Mouse (Mus musculus) ES-CJ7 (cell line): ENCODE data around the gene Draxin.
"Not testable (repeated sequence)": the region's sequence is repeated elsewhere in the genome, so short reads cannot be mapped to it uniquely, and the experiment has no call there.

ENCODE experiments used
- DNase-seq: peaks from one replicate; pipeline ENCODE4 v3.0.0; 2011; ENCODE audit warnings: low read depth, low spot score

Draxin gene

GRCm38 (mm10) chr4:148151267-148152168 is 21.0 kb upstream of the Draxin start, which contains the start of gene Fbxo6:
Fbxo6 (minus strand) TSS chr4:148152140.
- peak; percentile 94 for DNase-seq

- no peak for DNase-seq
These were observed 20.4 kb upstream of the Draxin start for GRCm38 (mm10) chr4:148150953-148151266.

- DNase-seq, result no peak
These were observed 19.7 kb upstream of the Draxin start for GRCm38 (mm10) chr4:148150242-148150641.

GRCm38 (mm10) chr4:148149540-148149939 is 19.0 kb upstream of the Draxin start:
- DNase-seq, result peak; percentile 72

GRCm38 (mm10) chr4:148147714-148148113 is 17.2 kb upstream of the Draxin start:
- DNase-seq, result no peak

- no peak for DNase-seq
These were observed 13.2 kb upstream of the Draxin start for GRCm38 (mm10) chr4:148143721-148144120.

GRCm38 (mm10) chr4:148140098-148141011 is 9.9 kb upstream of the Draxin start:
- DNase-seq, result peak; percentile 93

GRCm38 (mm10) chr4:148139767-148140097 is 9.2 kb upstream of the Draxin start:
- no peak for DNase-seq

GRCm38 (mm10) chr4:148137503-148137902 is 7.0 kb upstream of the Draxin start:
- DNase-seq, result no peak

GRCm38 (mm10) chr4:148134988-148135387 is 4.5 kb upstream of the Draxin start:
- DNase-seq, result no peak

- DNase-seq, result no peak
These were observed 1.1 kb upstream of the Draxin start for GRCm38 (mm10) chr4:148131497-148132081.

GRCm38 (mm10) chr4:148130133-148130532 is 365 bp downstream of the Draxin start, which contains the start of gene Mad2l2:
Mad2l2 (plus strand) TSS chr4:148130384.
- no peak for DNase-seq

- no peak for DNase-seq
These were observed 1.8 kb downstream of the Draxin start for GRCm38 (mm10) chr4:148128672-148129071.

- no peak for DNase-seq
These were observed 2.3 kb downstream of the Draxin start for GRCm38 (mm10) chr4:148128241-148128640.

- DNase-seq, result no peak
These were observed 7.8 kb downstream of the Draxin start for GRCm38 (mm10) chr4:148122694-148123066.

GRCm38 (mm10) chr4:148121982-148122693 is 8.4 kb downstream of the Draxin start:
- DNase-seq, result peak; percentile 78

- no peak for DNase-seq
These were observed 9.1 kb downstream of the Draxin start for GRCm38 (mm10) chr4:148121362-148121761.

GRCm38 (mm10) chr4:148120555-148120954 is 9.9 kb downstream of the Draxin start:
- no peak for DNase-seq

- DNase-seq, result not testable (repeated sequence)
These were observed 10.9 kb downstream of the Draxin start for GRCm38 (mm10) chr4:148119578-148119977.

GRCm38 (mm10) chr4:148117392-148117791 is 13.1 kb downstream of the Draxin start:
- peak; percentile 68 for DNase-seq

GRCm38 (mm10) chr4:148116657-148117056 is 13.8 kb downstream of the Draxin start:
- DNase-seq, result peak; percentile 75
